In the genomic region with DNA sequence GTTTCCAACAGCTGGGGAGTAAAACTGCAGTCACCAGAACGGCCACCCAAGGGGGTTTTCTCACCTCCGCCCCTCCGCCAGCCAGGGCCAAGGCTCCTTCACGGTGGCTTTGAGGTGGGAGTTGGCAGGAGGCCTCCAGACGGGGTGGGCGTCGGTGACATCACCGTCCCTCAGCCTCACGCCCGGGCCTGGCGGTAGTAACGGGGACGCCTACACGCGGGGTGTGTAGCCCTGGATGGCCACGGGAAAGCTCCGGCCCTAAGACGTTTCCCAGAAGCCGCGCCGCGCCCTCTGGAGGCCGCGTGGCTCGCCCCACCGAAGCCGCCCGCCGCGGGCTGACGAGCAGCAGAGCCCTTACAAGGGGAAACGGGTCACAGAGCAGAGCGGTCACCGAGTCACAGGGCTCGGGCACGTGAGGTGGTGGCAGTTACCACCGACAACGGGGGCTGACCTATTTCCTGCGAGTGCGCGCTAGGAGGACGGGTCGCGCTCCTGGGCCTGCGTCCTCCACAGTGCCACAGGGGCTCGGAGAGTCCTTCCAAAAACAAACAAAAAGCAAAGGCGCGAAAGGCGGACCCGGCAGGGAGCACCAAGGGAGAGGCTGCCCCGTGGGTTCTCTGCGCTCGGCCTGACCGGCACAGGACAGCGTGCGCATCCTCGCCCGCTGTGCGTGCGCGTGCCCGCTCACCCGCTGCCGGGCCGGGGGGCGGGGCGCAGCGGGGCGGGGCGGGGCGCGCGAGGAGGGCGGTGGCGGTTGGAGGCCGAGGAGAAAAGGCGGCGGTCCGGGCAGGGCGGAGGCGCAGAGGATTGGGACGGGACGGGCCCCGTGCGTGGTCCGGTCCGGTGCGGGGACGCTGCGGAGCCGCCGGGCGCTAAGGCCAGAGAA, we compare ENCODE assay signal across 8 mouse cellular contexts. TPM values are rescaled to one million over a fixed set of nuclear protein-coding genes. Genes with fewer than 3 reads are reported as not detected.
A peak's percentile ranks its signal among the peaks of the same experiment; 100 is the strongest.
DNase-seq lines count a peak whose midpoint lies in the region; ATAC-seq and TF ChIP-seq lines count a peak whose summit lies in the region.

TSS of gene Fbxo30 (plus strand) at position 753 of the 886 bp plus-strand sequence.

- H3K4me2 ChIP-seq in heart, embryonic 11.5 days, result peak within 1 kb of the TSS; percentile 82
- H3K4me2 ChIP-seq in kidney, embryonic 15.5 days, result peak within 1 kb of the TSS; percentile 94
- peak within 1 kb of the TSS; percentile 77 for H3K4me2 ChIP-seq in limb, embryonic 15.5 days
- peak within 1 kb of the TSS; percentile 83 for H3K4me2 ChIP-seq in midbrain, postnatal 0 days (ENCODE audit: low read depth, low read length, poor library complexity, severe bottlenecking)

- peak within 1 kb of the TSS; percentile 99 for H3K27ac ChIP-seq in heart, embryonic 11.5 days (ENCODE audit: low read depth, low read length)
- H3K27ac ChIP-seq in kidney, embryonic 15.5 days, result peak within 1 kb of the TSS; percentile 100
- peak within 1 kb of the TSS; percentile 97 for H3K27ac ChIP-seq in limb, embryonic 15.5 days
- peak within 1 kb of the TSS; percentile 92 for H3K27ac ChIP-seq in midbrain, postnatal 0 days (ENCODE audit: low read depth, low read length)

- peak within 1 kb of the TSS; percentile 65 for H3K4me3 ChIP-seq in C2C12 (ENCODE audit: insufficient read depth, poor library complexity, severe bottlenecking)
- H3K4me3 ChIP-seq in heart, embryonic 11.5 days (ENCODE audit: low read depth, low read length), result peak within 1 kb of the TSS; percentile 89
- H3K4me3 ChIP-seq in kidney, embryonic 15.5 days (replicated peaks), result peak within 1 kb of the TSS; percentile 80
- peak within 1 kb of the TSS; percentile 92 for H3K4me3 ChIP-seq in limb, embryonic 15.5 days
- peak within 1 kb of the TSS; percentile 96 for H3K4me3 ChIP-seq in midbrain, postnatal 0 days (ENCODE audit: low read depth, low read length)

- H3K79me2 ChIP-seq in C2C12 (ENCODE audit: control insufficient read depth, insufficient read depth), result peaks cover 45% of the 10 kb centered on the region

- under 1% methylated on average over 88 of the region's 93 CpGs for WGBS in heart, embryonic 11.5 days (ENCODE audit: insufficient replicate concordance)
- under 1% methylated on average over 92 of the region's 93 CpGs for WGBS in kidney, embryonic 15.5 days
- WGBS in limb, embryonic 15.5 days, result under 1% methylated on average over 59 of the region's 93 CpGs
- WGBS in midbrain, postnatal 0 days, result under 1% methylated on average over 77 of the region's 93 CpGs

- peaks cover 43% of the 10 kb centered on the region for H3K79me3 ChIP-seq in C2C12 (ENCODE audit: low read depth)

- 0 out of 2 replicates have a peak, but pooled peaks cover 4% of the 10 kb centered on the region for H3K4me1 ChIP-seq in heart, embryonic 11.5 days (ENCODE audit: control insufficient read depth, insufficient read depth, low read length)
- peaks cover 4% of the 10 kb centered on the region for H3K4me1 ChIP-seq in kidney, embryonic 15.5 days
- peaks cover 3% of the 10 kb centered on the region; the same call in 1 of the 2 replicates for H3K4me1 ChIP-seq in limb, embryonic 15.5 days
- H3K4me1 ChIP-seq in midbrain, postnatal 0 days (ENCODE audit: insufficient read depth, low read length), result peaks cover 4% of the 10 kb centered on the region; the same call in 1 of the 2 replicates

- TF ChIP-seq CTCF in C2C12 (IDR thresholded peaks at IDR 0.05; ENCODE audit: control insufficient read depth, insufficient read depth, insufficient read length), result peak; percentile 92
- TF ChIP-seq CTCF in brain, embryonic 14.5 days (IDR thresholded peaks at IDR 0.05; ENCODE audit: borderline replicate concordance, extremely low read depth, insufficient read depth, insufficient read length), result peak; percentile 43
- TF ChIP-seq CTCF in midbrain, postnatal 0 days (IDR thresholded peaks at IDR 0.05), result peak; percentile 70

- peaks cover 5% of the 10 kb centered on the region for H3K36me3 ChIP-seq in C2C12 (ENCODE audit: control insufficient read depth, insufficient read depth)
- no peaks in the 10 kb centered on the region for H3K36me3 ChIP-seq in heart, embryonic 11.5 days (ENCODE audit: control insufficient read depth, insufficient read depth, low read length)
- H3K36me3 ChIP-seq in kidney, embryonic 15.5 days, result no peaks in the 10 kb centered on the region
- H3K36me3 ChIP-seq in limb, embryonic 15.5 days, result no peaks in the 10 kb centered on the region
- H3K36me3 ChIP-seq in midbrain, postnatal 0 days (ENCODE audit: insufficient read depth, low read length), result no peaks in the 10 kb centered on the region

- TF ChIP-seq POLR2A in brain, embryonic 14.5 days (IDR thresholded peaks at IDR 0.05; ENCODE audit: borderline replicate concordance, extremely low read depth, insufficient read depth, insufficient read length, poor library complexity, severe bottlenecking), result peak; percentile 95

- peak within 1 kb of the TSS; percentile 97 for H3K9ac ChIP-seq in heart, embryonic 11.5 days (ENCODE audit: low read depth, low read length)
- peak within 1 kb of the TSS; percentile 93 for H3K9ac ChIP-seq in kidney, embryonic 15.5 days
- H3K9ac ChIP-seq in limb, embryonic 15.5 days, result peak within 1 kb of the TSS; percentile 86
- peak within 1 kb of the TSS; percentile 93 for H3K9ac ChIP-seq in midbrain, postnatal 0 days (replicated peaks; ENCODE audit: low read length, poor library complexity, severe bottlenecking)

- peak within 1 kb of the TSS; percentile 92 for H3ac ChIP-seq in C2C12 (ENCODE audit: control insufficient read depth, insufficient read length, low read depth)

- H3K9me3 ChIP-seq in heart, embryonic 11.5 days (replicated peaks; ENCODE audit: control insufficient read depth, low read length), result 0 out of 2 replicates have a peak, but pooled peaks cover 2% of the 10 kb centered on the region
- H3K9me3 ChIP-seq in kidney, embryonic 15.5 days (replicated peaks), result no peaks in the 10 kb centered on the region
- H3K9me3 ChIP-seq in limb, embryonic 15.5 days, result no peaks in the 10 kb centered on the region
- H3K9me3 ChIP-seq in midbrain, postnatal 0 days (ENCODE audit: low read length), result no peaks in the 10 kb centered on the region

- peak; percentile 93 for DNase-seq in brain, embryonic 14.5 days (ENCODE audit: low read depth)
- peak; percentile 88 for DNase-seq in midbrain, postnatal 0 days (ENCODE audit: low spot score)
- DNase-seq in spleen, postnatal 10 days (ENCODE audit: low spot score in 2 of 2), result peak; percentile 89 to 92

- H3K27me3 ChIP-seq in C2C12 (ENCODE audit: control insufficient read depth, insufficient read depth, insufficient read length), result no peaks in the 10 kb centered on the region
- H3K27me3 ChIP-seq in heart, embryonic 11.5 days (ENCODE audit: control insufficient read depth, insufficient read depth, low read length), result no peaks in the 10 kb centered on the region
- no peaks in the 10 kb centered on the region for H3K27me3 ChIP-seq in kidney, embryonic 15.5 days
- no peaks in the 10 kb centered on the region for H3K27me3 ChIP-seq in limb, embryonic 15.5 days
- no peaks in the 10 kb centered on the region for H3K27me3 ChIP-seq in midbrain, postnatal 0 days (ENCODE audit: insufficient read depth, low read length)

- ATAC-seq in erythroblast, adult 5-6 weeks (replicated peaks; ENCODE audit: low FRiP score, poor library complexity, severe bottlenecking), result peak; percentile 81
- peak; percentile 92 for ATAC-seq in heart, embryonic 11.5 days (replicated peaks; ENCODE audit: insufficient number of reproducible peaks, low FRiP score, low TSS enrichment)
- peak; percentile 94 for ATAC-seq in kidney, embryonic 15.5 days (replicated peaks; ENCODE audit: low FRiP score)
- ATAC-seq in limb, embryonic 15.5 days (ENCODE audit: insufficient number of reproducible peaks, low FRiP score, low TSS enrichment, low read depth), result peak; percentile 93
- ATAC-seq in midbrain, postnatal 0 days (ENCODE audit: low FRiP score), result peak; percentile 95

TF ChIP-seq in C2C12, 6 proteins besides CTCF, POLR2A, EP300 and RAD21:
- TF ChIP-seq USF1 (IDR thresholded peaks at IDR 0.05; ENCODE audit: low read depth) (peak; percentile 32), MAX (IDR thresholded peaks at IDR 0.05) (peak; percentile 76), MYOD1 (IDR thresholded peaks at IDR 0.05; ENCODE audit: control insufficient read depth, insufficient read length, low read depth) (no peak)
TF ChIP-seq in C2C12: peak in this region for 2.

RNA-seq across cellular contexts. Expression of gene Fbxo30, which starts in this region (rescaled TPM):
- polyA plus RNA-seq in C2C12 (2012; fragmentation: generic; extraction: Trizol), result 5.4 TPM
- polyA plus RNA-seq in brain, embryonic 14.5 days (2012; rRNA removed), result 7.9 and 10.0 TPM in 2 replicates
- 358 and 372 TPM in 2 replicates for total RNA-seq in erythroblast, adult 5-6 weeks (2015; ENCODE audit: low replicate concordance)
- 591 and 674 TPM in 2 replicates for total RNA-seq in erythroblast, adult 5-6 weeks (2017; ENCODE audit: low replicate concordance)
- polyA plus RNA-seq in heart, embryonic 11.5 days (2014; fragmentation: Nextera tagmentation; extraction: Ambion mirVana), result 33.6 and 39.0 TPM in 2 replicates
- 35.7 and 36.0 TPM in 2 replicates for polyA plus RNA-seq in kidney, embryonic 15.5 days (2015; fragmentation: Nextera tagmentation; extraction: Ambion mirVana)
- polyA plus RNA-seq in limb, embryonic 15.5 days (2015; fragmentation: Nextera tagmentation; extraction: Ambion mirVana), result 31.4 and 32.1 TPM in 2 replicates
- 9.0 and 13.4 TPM in 2 replicates for total RNA-seq in midbrain, postnatal 0 days (2014; rRNA removed)
- 8.2 and 9.0 TPM in 2 replicates for polyA plus RNA-seq in midbrain, postnatal 0 days (2015; fragmentation: Nextera tagmentation; extraction: Ambion mirVana)

Comparison
In these comparisons a context has a peak if more than half of its experiments do, and no peak if none do; other contexts are left out.
1. Peak in every context shown above with its lines: DNase-seq, ATAC-seq, H3K4me3 ChIP-seq and H3K27ac ChIP-seq.
2. RNA of gene Fbxo30 (total RNA-seq): 358 to 674 TPM in erythroblast, adult 5-6 weeks; 9.0 to 13.4 TPM in midbrain, postnatal 0 days; every median in the first group is over 10 times any median in the second.